Mouse (Mus musculus): Measurements from ENCODE around the gene Macrod1. TPM values are rescaled to one million over a fixed set of nuclear protein-coding genes. Genes with fewer than 3 reads are reported as not detected.

Macrod1 gene
- polyA plus RNA-seq, 1 experiment = 6.2 TPM

DNA sequence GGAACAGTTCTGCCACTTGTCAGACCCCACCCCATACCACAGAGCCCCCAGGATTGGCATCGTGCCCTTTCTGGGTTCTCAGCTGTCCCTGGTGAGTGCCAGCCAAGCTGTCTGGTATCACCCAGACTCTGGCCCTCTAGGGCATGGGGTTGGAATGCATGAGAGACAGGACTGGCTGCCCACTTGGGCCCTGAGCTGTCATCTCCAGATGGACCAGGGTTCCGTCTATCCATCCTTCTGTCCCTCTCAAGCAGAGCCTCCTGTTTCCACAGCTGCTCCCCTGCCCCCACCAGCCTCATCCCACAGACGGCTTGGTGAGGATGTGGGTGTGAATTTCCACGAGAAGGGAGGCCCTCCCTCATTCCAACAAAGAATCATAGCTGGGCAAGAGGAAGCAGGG, 91.5 kb downstream of the Macrod1 start:
- Histone ChIP-seq H3K4me3 (replicated peaks; ENCODE audit: control insufficient read depth, low read depth, low read length) (no peak overlapping the region), H3K4me1 (ENCODE audit: control insufficient read depth, insufficient read depth, low read length) (peaks cover 1% of the 10 kb centered on the region; the same call in 1 of the 2 replicates), H3K27ac (ENCODE audit: control insufficient read depth, insufficient read depth, low read depth, low read length, poor library complexity) (no peak overlapping the region)
- 40% methylated on average over 4 of the region's 4 CpGs for WGBS
- no peak for TF ChIP-seq POLR2A (IDR thresholded peaks at IDR 0.05; ENCODE audit: borderline replicate concordance, control insufficient read depth, low read depth, low read length)
- no peak for TF ChIP-seq CTCF (IDR thresholded peaks at IDR 0.05; ENCODE audit: control insufficient read depth, insufficient read depth, low read length)

DNA sequence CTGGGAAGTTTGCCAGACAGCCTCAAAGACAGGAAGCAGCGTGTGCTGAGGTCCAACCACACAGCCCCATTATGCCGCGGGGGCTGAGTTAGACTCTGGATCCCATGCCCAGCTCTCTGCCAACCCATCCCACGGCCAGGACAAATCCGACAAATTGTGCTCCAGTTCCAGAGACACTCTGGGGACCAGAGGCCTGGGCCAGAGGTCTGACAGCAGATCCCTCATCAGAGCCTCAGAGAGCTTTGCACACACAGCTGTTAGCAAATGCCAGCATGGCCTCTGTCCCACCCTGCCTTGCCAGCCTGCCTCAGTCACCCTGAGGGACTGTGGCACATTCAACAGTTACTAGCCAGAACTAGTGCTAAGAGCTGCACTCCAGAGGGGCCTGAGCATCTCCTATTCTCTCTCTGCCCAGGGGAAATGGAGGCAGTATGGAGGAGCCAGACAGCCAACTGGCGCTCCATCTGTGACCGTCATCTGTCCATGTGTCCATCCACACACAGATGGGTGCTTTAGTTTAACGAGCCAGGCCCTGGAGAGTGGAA, 92.0 kb downstream of the Macrod1 start:
- no peak overlapping the region for H3K27ac ChIP-seq (ENCODE audit: control insufficient read depth, insufficient read depth, low read depth, low read length, poor library complexity)
- H3K4me1 ChIP-seq (ENCODE audit: control insufficient read depth, insufficient read depth, low read length) = peaks cover 1% of the 10 kb centered on the region; the same call in 1 of the 2 replicates
- H3K4me3 ChIP-seq (replicated peaks; ENCODE audit: control insufficient read depth, low read depth, low read length) = no peak overlapping the region
- TF ChIP-seq CTCF (IDR thresholded peaks at IDR 0.05; ENCODE audit: control insufficient read depth, insufficient read depth, low read length) (no peak), POLR2A (IDR thresholded peaks at IDR 0.05; ENCODE audit: borderline replicate concordance, control insufficient read depth, low read depth, low read length) (no peak)
- 39% methylated on average over 8 of the region's 8 CpGs for WGBS

DNA sequence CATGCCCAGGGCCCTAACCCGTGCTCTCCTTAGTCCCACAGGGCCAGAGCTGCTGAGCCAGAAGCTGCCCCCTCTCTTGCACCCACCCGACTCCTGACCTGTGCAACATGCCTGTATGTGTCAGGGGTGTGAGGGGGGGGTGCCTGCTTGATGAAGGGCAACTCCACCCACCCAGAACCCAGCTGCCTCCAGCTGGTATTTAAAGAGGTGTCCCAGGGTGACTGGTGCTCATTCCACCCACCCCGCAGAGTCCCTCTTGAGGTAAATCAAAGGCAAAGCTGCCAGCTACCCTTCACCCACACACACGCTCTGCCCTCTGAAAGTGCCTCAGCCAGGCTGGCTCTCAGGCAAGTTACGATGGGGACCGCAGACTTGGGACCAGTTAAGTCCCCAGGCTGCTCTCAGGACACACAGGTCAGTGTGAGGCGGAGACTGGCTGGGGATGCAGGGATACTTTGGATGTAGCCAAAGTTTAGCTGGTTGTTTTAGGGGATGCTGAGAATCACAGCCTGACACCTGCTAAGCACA, 92.6 kb downstream of the Macrod1 start:
- TF ChIP-seq CTCF (IDR thresholded peaks at IDR 0.05; ENCODE audit: control insufficient read depth, insufficient read depth, low read length) (no peak), POLR2A (IDR thresholded peaks at IDR 0.05; ENCODE audit: borderline replicate concordance, control insufficient read depth, low read depth, low read length) (no peak)
- peaks cover under 1% of the 10 kb centered on the region; the same call in 1 of the 2 replicates for H3K4me1 ChIP-seq (ENCODE audit: control insufficient read depth, insufficient read depth, low read length)
- no peak overlapping the region for H3K4me3 ChIP-seq (replicated peaks; ENCODE audit: control insufficient read depth, low read depth, low read length)
- H3K27ac ChIP-seq (ENCODE audit: control insufficient read depth, insufficient read depth, low read depth, low read length, poor library complexity) = no peak overlapping the region
- 82% methylated on average over 7 of the region's 7 CpGs for WGBS

DNA sequence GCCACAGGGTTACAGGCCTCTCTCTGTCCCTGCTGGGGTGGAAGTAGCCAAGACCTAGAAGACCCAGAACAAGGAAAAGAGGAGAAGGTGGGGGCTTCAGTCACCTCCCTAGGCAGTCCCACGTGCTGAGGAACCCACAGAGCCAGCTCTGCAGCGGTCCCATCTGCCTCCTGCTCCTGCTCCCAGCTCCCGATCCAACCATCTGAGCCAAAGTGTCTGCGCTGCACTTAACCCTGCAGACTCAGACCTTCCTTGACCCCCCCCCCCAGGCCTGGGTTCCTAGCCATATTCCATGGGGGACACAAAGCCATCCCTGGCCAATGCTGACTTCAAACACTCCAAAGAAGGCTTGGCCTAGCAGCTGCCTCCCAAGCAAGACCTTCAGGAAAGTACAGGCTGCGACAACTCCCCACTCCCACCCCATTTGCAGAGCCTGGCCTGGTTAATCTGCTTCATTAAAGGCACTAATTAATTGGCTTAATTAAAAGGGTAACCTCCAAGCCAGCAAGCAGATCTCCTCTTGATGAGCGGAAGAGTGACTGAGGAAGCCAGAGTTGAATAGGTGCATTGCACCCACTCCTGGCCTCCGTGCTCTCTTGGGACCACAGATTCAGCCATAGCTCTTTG, 94.8 kb downstream of the Macrod1 start:
- Histone ChIP-seq H3K4me1 (ENCODE audit: control insufficient read depth, insufficient read depth, low read length) (no peaks in the 10 kb centered on the region), H3K4me3 (replicated peaks; ENCODE audit: control insufficient read depth, low read depth, low read length) (no peak overlapping the region), H3K27ac (ENCODE audit: control insufficient read depth, insufficient read depth, low read depth, low read length, poor library complexity) (no peak overlapping the region)
- TF ChIP-seq CTCF (IDR thresholded peaks at IDR 0.05; ENCODE audit: control insufficient read depth, insufficient read depth, low read length) = no peak
- TF ChIP-seq POLR2A (IDR thresholded peaks at IDR 0.05; ENCODE audit: borderline replicate concordance, control insufficient read depth, low read depth, low read length) = no peak
- 81% methylated on average over 7 of the region's 7 CpGs for WGBS

DNA sequence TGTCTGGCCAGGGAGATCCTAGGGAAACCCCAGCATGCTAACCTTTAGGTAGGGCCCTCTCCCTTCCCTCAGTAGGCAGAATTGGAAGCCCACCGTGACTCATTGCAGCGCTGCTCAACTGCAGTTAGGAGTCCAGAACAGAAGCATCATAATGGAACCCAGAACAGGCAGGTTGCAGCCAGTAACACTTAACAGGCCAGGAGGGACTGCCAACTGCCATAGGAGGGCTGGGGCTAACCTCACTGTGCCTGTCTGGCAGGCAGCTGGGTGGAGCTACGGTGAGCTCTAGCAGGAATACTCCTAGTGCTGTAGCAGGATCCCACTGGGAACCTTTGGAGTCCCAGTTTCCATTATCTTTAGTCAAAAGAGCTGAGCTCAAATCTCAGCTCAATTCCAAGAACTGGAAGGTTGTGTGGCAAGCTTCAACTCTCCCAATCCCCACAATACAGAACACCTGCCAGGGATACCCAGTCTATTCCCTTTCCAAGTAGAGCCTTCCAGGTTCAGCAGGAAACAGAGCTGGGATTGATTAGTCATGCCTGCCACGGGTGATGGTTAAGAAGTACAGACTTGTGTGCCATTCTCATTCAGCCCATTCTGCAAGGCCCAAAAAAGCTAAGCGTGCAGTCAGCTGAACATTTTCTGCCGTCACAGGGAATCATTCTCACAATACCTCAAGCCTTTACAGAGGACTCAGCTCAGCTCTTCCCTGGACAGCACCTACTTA, 95.5 kb downstream of the Macrod1 start:
- WGBS = 82% methylated on average over 6 of the region's 6 CpGs
- H3K27ac ChIP-seq (ENCODE audit: control insufficient read depth, insufficient read depth, low read depth, low read length, poor library complexity) = no peak overlapping the region
- H3K4me1 ChIP-seq (ENCODE audit: control insufficient read depth, insufficient read depth, low read length) = no peaks in the 10 kb centered on the region
- H3K4me3 ChIP-seq (replicated peaks; ENCODE audit: control insufficient read depth, low read depth, low read length) = no peak overlapping the region
- no peak for TF ChIP-seq CTCF (IDR thresholded peaks at IDR 0.05; ENCODE audit: control insufficient read depth, insufficient read depth, low read length)
- no peak for TF ChIP-seq POLR2A (IDR thresholded peaks at IDR 0.05; ENCODE audit: borderline replicate concordance, control insufficient read depth, low read depth, low read length)

DNA sequence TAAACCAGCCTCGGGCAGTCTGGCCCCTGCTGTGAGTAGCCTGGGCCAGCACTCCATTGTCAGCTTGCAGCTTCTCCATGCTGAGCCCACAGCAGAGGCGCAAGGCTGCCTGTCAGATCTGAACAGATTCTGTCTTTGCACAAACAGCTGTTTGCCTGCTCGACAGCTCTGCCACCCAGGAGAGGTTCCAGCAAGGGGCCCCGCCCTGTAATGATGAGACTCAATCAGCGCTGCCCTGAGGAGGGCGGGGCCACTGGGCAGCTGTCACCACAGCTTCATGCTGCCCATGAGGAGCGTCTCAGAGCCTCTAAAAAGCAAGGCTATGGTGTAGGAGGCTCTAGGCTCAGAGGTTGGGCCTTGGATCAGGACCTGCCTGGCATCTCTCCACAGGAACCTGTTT, 96.6 kb downstream of the Macrod1 start:
- H3K4me3 ChIP-seq (replicated peaks; ENCODE audit: control insufficient read depth, low read depth, low read length) = no peak overlapping the region
- 60% methylated on average over 7 of the region's 7 CpGs for WGBS
- no peaks in the 10 kb centered on the region for H3K4me1 ChIP-seq (ENCODE audit: control insufficient read depth, insufficient read depth, low read length)
- H3K27ac ChIP-seq (ENCODE audit: control insufficient read depth, insufficient read depth, low read depth, low read length, poor library complexity) = no peak overlapping the region
- TF ChIP-seq POLR2A (IDR thresholded peaks at IDR 0.05; ENCODE audit: borderline replicate concordance, control insufficient read depth, low read depth, low read length) (no peak), CTCF (IDR thresholded peaks at IDR 0.05; ENCODE audit: control insufficient read depth, insufficient read depth, low read length) (no peak)

DNA sequence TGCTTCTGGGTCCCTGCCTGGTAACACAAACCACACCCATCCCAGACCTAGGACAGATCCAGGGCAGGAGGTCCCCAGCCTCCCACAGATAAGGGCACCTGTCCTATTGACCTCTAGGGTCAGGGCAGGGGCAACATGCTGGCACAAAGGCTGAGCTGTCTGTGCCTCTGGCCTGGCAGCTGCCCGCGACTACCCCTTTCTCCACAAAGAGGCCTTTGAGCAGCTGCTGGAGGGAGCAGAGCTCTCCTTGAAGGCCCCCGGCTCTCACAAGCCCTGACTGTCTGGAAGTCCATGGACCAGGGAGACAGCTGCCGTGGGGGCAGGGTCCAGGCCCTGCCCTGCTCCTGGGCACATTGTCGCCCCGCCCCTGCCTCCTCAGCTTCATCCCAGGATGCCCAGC, 98.6 kb downstream of the Macrod1 start:
- WGBS = 83% methylated on average over 6 of the region's 6 CpGs
- Histone ChIP-seq H3K4me3 (replicated peaks; ENCODE audit: control insufficient read depth, low read depth, low read length) (no peak overlapping the region), H3K4me1 (ENCODE audit: control insufficient read depth, insufficient read depth, low read length) (no peaks in the 10 kb centered on the region), H3K27ac (ENCODE audit: control insufficient read depth, insufficient read depth, low read depth, low read length, poor library complexity) (no peak overlapping the region)
- TF ChIP-seq CTCF (IDR thresholded peaks at IDR 0.05; ENCODE audit: control insufficient read depth, insufficient read depth, low read length) (no peak), POLR2A (IDR thresholded peaks at IDR 0.05; ENCODE audit: borderline replicate concordance, control insufficient read depth, low read depth, low read length) (no peak)

DNA sequence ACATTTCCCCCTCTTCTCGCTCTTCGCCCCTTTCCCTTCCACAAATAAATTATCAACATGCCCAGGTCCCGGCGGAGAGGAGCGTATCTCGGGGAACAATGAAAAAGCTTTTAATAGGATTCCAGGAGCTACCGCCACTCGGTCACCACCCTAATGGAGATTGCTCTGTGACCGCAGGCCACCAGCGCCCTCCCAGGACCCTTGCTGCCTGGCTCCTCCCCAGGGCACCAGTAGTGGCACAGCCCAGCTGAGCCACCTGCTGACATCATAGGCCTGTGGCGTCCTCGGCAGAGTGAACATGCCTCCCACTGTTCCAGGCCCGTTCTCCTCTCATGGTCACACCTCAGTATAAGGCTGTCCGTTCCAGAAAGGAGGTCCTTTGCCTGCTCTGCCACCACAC, 101.1 kb downstream of the Macrod1 start:
- WGBS = 83% methylated on average over 14 of the region's 14 CpGs
- Histone ChIP-seq H3K27ac (ENCODE audit: control insufficient read depth, insufficient read depth, low read depth, low read length, poor library complexity) (no peak overlapping the region), H3K4me1 (ENCODE audit: control insufficient read depth, insufficient read depth, low read length) (no peaks in the 10 kb centered on the region), H3K4me3 (replicated peaks; ENCODE audit: control insufficient read depth, low read depth, low read length) (no peak overlapping the region)
- TF ChIP-seq POLR2A (IDR thresholded peaks at IDR 0.05; ENCODE audit: borderline replicate concordance, control insufficient read depth, low read depth, low read length) (no peak), CTCF (IDR thresholded peaks at IDR 0.05; ENCODE audit: control insufficient read depth, insufficient read depth, low read length) (no peak)
